8 mouse cellular contexts compared by ENCODE assay signal in genomic region chr15:85811535-85812277, GRCm38 (mm10). TPM values are rescaled to one million over a fixed set of nuclear protein-coding genes. Genes with fewer than 3 reads are reported as not detected.
A peak's percentile ranks its signal among the peaks of the same experiment; 100 is the strongest.
DNase-seq lines count a peak whose midpoint lies in the region; ATAC-seq lines count a peak whose summit lies in the region.

TSS of gene Cdpf1 (minus strand) at chr15:85811697.

- ATAC-seq in erythroid progenitor cell, adult 5-6 weeks (replicated peaks; ENCODE audit: low FRiP score, poor library complexity, severe bottlenecking) = peak; percentile 91
- peak; percentile 85 for ATAC-seq in heart, embryonic 13.5 days (ENCODE audit: extremely low read depth, insufficient number of reproducible peaks, low FRiP score, low TSS enrichment)
- ATAC-seq in liver, embryonic 12.5 days = peak; percentile 93
- ATAC-seq in stomach, embryonic 15.5 days (ENCODE audit: insufficient read depth, low FRiP score, low read depth) = peak; percentile 94

- peak; percentile 95 for DNase-seq in CD4-positive helper T cell, adult 2 months (ENCODE audit: low read depth, low spot score)
- peak; percentile 92 for DNase-seq in brain, embryonic 18.5 days (ENCODE audit: low read depth, low spot score)
- DNase-seq in kidney, postnatal 10 days = peak; percentile 99
- peak; percentile 97 to 98 for DNase-seq in natural killer cell, adult 2 months (ENCODE audit: low spot score in 2 of 2)

- peak within 1 kb of the TSS; percentile 78 for H3K4me3 ChIP-seq in heart, embryonic 13.5 days
- peak within 1 kb of the TSS; percentile 77 for H3K4me3 ChIP-seq in liver, embryonic 12.5 days
- peak within 1 kb of the TSS; percentile 65 for H3K4me3 ChIP-seq in stomach, embryonic 15.5 days (replicated peaks)

- 2% methylated on average over 36 of the region's 36 CpGs for WGBS in heart, embryonic 13.5 days
- 2% methylated on average over 35 of the region's 36 CpGs for WGBS in liver, embryonic 12.5 days (ENCODE audit: insufficient replicate concordance)
- whole genome bisulfite sequencing in stomach, embryonic 15.5 days = 3% methylated on average over 36 of the region's 36 CpGs

- peaks cover 7% of the 10 kb centered on the region; the same call in 1 of the 2 replicates for H3K36me3 ChIP-seq in heart, embryonic 13.5 days
- 0 out of 2 replicates have a peak, but pooled peaks cover 6% of the 10 kb centered on the region for H3K36me3 ChIP-seq in liver, embryonic 12.5 days
- no peaks in the 10 kb centered on the region for H3K36me3 ChIP-seq in stomach, embryonic 15.5 days

- no peaks in the 10 kb centered on the region for H3K9me3 ChIP-seq in heart, embryonic 13.5 days
- H3K9me3 ChIP-seq in liver, embryonic 12.5 days (replicated peaks) = peaks cover 10% of the 10 kb centered on the region
- no peaks in the 10 kb centered on the region for H3K9me3 ChIP-seq in stomach, embryonic 15.5 days

- peak within 1 kb of the TSS; percentile 96 for H3K27ac ChIP-seq in heart, embryonic 13.5 days (replicated peaks)
- H3K27ac ChIP-seq in liver, embryonic 12.5 days = peak within 1 kb of the TSS; percentile 89
- peak within 1 kb of the TSS; percentile 89 for H3K27ac ChIP-seq in stomach, embryonic 15.5 days

- peak within 1 kb of the TSS; percentile 93 for H3K9ac ChIP-seq in heart, embryonic 13.5 days
- peak within 1 kb of the TSS; percentile 87 for H3K9ac ChIP-seq in liver, embryonic 12.5 days
- H3K9ac ChIP-seq in stomach, embryonic 15.5 days = peak within 1 kb of the TSS; percentile 71

- 0 out of 2 replicates have a peak, but pooled peaks cover 3% of the 10 kb centered on the region for H3K27me3 ChIP-seq in heart, embryonic 13.5 days (replicated peaks)
- H3K27me3 ChIP-seq in liver, embryonic 12.5 days (replicated peaks) = no peaks in the 10 kb centered on the region
- no peaks in the 10 kb centered on the region for H3K27me3 ChIP-seq in stomach, embryonic 15.5 days (replicated peaks)

- H3K4me1 ChIP-seq in heart, embryonic 13.5 days = peaks cover 28% of the 10 kb centered on the region
- H3K4me1 ChIP-seq in liver, embryonic 12.5 days = peaks cover 42% of the 10 kb centered on the region
- H3K4me1 ChIP-seq in stomach, embryonic 15.5 days = peaks cover 9% of the 10 kb centered on the region

- H3K4me2 ChIP-seq in heart, embryonic 13.5 days = peak within 1 kb of the TSS; percentile 70
- peak within 1 kb of the TSS; percentile 93 for H3K4me2 ChIP-seq in liver, embryonic 12.5 days
- H3K4me2 ChIP-seq in stomach, embryonic 15.5 days = peak within 1 kb of the TSS; percentile 69

RNA-seq across cellular contexts. Expression of gene Cdpf1, which starts in this region (rescaled TPM):
- 4.6 TPM in 1 of 2 replicates, not detected in the other for total RNA-seq in erythroid progenitor cell, adult 5-6 weeks (2015; ENCODE audit: low replicate concordance)
- 3.2 and 5.8 TPM in 2 replicates for total RNA-seq in erythroid progenitor cell, adult 5-6 weeks (2017; ENCODE audit: low replicate concordance)
- 46.1 and 48.2 TPM in 2 replicates for polyA plus RNA-seq in heart, embryonic 13.5 days (2015; fragmentation: Nextera tagmentation; extraction: Ambion mirVana)
- polyA plus RNA-seq in liver, embryonic 12.5 days (2016; fragmentation: Nextera tagmentation; extraction: Ambion mirVana) = 28.6 and 29.4 TPM in 2 replicates
- 41.1 and 42.7 TPM in 2 replicates for polyA plus RNA-seq in stomach, embryonic 15.5 days (2015; fragmentation: Nextera tagmentation; extraction: Ambion mirVana)

Comparison
In these comparisons a context has a peak if more than half of its experiments do, and no peak if none do; other contexts are left out.
1. Peak in every context shown above with its lines: DNase-seq, ATAC-seq, H3K4me3 ChIP-seq and H3K27ac ChIP-seq.